Mouse (Mus musculus): ENCODE measurements around the gene Arhgap15. TPM values are rescaled to one million over a fixed set of nuclear protein-coding genes. Genes with fewer than 3 reads are reported as not detected.

Arhgap15 gene
- polyA plus RNA-seq, 3 experiments from 2014 or later = 195 to 420 (median 351) TPM

DNA sequence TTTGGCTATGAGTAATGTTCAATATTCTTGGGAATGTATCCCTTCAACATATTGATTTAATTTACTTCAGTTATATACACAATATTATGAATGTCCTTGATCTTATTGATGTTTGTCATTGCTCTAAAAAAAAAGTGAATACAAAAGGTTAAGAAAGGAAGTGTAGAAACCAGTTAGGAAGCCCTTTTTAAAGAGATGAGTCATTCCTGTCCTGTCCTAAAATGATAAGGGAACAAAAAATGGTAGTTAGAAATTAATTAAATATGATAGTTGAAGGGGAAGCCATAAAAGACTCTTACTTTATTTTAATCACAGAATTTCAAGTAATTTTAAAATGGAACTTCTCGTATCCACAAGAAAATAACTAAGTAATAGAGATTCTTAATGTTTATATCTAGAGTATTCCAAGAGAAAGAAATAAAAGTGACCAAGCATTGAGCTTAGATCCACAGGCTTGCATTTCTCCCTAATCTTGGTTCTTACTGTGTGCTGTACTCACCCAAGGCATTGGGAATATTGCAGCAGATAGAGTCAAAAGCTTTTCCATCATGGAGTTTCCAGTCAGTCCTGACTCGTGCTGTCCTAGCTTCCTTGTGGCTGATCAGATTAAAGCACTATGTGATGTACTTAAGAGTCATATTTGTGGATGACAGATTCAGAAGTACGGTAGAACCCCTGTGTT, 291.0 kb downstream of the Arhgap15 start:
- no peak for ATAC-seq

DNA sequence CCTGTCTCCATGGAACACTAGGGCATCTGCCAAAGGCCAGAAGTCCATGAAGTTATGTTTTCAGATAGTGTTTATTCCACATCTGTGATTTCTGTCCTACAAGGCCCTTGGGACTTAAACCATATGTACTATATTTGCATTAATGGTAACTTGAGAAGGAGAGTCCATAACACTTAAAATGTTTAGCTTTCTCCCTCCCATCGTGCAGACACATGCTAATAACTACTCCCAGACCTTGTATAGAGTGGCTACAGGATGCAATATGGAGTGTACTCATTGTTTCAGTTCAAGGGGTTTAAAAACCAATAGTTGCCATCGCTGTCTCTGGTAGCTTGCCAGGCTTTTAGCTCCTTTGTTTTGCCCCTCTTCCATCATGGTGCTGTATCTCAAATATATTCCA, 295.5 kb downstream of the Arhgap15 start:
- no peak for ATAC-seq

DNA sequence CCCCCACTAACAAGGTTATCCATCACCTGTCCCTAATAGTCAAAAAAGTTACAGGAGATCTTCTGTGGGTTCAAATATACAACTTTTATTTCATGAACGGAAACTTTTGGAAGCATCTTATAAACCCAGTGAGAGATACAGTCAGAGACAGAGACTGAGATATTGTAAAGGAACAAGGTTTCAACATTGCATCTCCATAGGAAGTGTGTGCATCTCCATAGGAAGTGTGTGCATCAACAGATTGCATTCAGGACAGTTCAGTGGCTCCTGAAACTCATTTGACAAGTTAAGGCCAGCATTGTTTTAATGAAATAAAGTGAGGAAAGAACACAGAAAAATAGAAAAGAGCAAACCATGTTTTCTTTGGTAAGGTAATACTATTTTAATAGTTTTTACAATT, 296.0 kb downstream of the Arhgap15 start:
- ATAC-seq = no peak

DNA sequence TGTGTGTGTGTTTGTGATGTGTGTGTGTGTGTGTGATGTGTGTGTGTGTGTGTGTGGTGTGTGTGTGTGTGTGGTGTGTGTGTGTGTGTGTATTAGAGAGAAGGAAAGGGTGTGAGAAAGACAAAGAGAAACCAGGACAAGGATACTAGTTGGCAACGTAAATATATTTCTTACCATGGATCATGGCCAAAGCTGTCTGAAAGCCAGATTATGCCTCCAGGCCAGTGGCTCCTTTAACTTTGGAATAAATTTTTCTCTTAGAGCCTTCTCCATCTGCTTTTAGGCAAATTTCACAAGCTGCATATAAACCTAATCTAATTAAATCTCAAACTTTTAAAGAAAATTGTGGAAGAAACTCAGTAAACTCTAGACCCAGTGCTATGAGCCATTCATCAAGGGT, 296.6 kb downstream of the Arhgap15 start:
- ATAC-seq = no peak

DNA sequence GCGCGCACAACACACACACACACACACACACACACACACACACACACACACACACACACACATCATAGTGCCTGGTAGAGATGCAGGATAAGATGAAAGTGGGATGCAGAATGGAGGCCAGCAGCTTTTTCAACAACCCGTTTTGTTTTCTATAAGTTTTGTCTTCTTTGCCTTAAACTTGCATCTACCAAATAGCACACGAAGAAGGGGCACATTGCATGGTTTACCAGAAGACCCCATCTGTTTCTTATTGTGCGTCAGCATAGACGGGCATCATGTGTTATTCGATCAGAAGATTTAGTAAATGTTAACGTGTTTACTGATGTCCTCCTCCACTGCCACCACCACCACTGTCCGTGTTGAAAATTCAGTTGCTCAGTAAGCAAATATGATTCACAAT, 311.7 kb downstream of the Arhgap15 start:
- no peak for ATAC-seq

DNA sequence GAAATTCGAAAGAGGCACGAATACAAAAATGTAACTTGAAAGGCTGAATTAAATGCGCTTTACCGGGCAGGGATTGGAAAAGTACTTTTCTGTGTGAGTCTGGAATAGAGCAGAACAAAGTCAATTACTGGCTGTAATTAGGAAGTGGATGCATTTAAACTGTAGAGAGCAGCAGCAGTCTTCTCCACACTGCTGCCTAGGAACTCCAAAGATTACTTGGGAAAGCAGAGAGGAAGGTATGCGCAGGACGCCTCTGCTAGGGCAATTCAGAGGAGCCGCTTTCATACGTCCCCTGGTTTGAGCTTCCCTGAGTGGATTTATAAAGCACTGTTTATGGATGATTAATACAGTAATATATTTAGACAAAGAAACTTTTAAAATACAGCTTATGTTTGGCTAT, 312.1 kb downstream of the Arhgap15 start:
- no peak for ATAC-seq

DNA sequence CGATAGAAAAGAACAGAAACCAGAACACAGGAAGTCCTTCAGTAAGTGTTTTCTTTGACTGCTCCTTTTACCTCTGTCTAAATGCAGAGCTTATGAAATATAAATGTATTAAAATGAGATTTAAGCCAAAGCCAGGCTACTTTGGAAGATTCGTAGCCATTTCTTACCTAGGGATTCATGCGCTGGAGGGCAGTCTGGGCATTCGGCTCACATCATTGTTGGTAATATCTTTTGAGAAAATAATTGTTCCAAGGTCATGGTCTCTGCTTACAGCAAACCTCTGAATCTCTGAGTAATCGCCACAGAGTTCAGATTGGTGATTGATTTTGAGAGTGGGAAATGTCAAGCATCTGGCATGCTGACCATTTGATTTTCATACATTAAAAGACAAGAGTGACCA, 316.4 kb downstream of the Arhgap15 start:
- no peak for ATAC-seq

DNA sequence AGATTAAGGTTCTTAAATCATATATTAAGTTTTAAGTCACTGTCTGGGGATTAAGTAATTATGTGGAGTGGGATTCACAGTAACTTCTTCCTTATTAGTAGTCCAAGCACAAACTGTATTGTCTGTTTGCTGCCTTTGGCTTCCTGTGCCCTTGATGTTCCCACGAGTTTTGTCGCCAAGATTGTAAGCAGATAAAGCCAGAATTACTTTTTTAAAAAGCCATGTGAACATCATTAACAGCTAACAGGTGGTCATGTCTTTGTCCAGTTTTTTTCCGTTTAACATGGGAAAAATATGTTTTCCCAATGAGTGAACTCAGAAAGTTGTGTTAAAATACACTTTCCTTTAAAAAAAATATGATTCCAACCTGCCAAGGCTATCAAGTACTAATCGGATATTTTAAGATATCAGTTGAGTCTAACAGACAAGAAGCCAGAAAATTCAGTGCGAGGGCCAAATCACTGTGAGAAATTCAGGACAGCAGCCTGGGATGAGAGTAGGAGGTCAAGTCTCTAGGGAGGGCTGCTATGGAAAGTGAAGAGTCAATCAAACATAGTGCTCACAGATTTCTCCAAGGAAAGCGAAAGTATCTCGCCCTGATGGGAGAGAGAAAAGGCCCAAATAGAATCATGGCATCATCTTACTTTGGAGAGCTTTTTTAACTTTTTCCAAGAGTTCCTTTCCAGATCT, 319.7 kb downstream of the Arhgap15 start:
- ATAC-seq = no peak

DNA sequence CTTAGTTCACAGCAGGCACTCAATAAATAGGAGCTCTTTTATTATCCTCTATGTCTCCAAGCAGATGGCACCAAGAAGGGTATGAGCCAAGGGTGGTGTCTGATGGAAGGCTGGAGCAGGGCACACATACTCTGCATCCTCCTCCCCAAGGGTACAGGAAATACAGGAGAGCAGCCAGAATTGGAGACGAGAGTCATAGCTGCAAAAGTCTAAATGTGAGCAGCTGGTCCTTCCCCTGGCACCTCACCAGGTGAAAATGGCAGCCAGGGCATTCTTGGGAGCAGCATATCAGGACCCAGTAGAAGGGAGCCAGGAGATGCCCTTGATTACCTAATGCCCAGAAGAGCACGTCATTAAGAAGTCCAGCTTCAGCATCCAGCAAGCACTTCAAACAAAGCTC, 320.3 kb downstream of the Arhgap15 start:
- ATAC-seq = no peak

DNA sequence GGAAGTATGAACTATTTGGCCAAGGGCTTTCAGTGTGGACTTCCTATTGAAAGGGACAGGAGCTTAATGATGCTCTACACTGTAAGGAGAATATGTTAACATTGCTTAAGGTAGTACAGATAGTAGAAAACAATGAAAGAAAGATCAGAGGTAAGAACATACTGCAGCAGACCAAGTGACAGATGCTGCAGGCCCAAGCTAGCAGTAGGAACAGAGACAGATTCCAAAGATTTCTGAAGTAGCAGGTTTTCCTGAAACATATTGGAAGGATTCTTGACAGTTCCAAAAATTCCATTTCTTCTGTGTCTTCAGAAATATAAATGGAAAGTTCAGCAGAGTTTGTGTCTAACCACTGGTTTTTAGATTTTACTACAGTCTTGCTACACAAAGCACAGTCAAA, 327.9 kb downstream of the Arhgap15 start:
- ATAC-seq = no peak

DNA sequence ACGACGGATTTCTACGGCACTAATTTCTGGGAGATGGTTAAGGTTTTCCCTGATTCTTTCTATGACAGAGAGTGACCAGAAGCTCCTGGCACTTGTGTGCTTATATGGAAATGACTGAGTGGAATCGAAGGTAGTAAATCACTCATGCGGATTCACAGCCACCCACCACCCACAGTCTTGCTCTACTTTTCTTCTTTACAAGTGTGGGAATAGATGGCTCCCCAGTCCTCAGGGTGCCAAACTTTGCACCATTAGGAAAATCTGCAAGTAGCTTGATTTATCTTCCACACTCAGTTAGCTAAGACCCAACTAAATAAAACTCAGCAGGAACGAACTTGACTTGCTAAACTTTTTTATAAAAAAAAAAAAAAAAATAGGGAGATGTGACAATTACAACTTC, 331.9 kb downstream of the Arhgap15 start:
- no peak for ATAC-seq

DNA sequence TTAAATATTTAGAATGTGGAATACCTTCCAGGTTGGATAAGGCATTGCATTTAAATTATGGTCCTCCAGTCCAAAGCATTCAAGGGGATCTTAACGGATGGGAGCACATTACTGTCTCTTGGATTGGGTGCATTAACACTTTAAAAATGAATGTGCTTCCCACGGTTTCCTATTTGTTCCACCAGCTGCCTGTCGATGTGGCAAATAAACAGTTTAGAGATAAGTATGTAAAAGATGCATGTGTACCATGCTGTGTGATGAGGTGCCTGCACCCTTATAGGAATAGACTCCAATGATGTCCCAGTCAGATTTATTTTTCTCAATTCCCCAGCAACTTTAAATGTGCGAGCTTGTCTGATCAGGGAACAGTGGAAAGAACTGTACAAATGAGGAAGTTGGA, 332.6 kb downstream of the Arhgap15 start:
- ATAC-seq = no peak

DNA sequence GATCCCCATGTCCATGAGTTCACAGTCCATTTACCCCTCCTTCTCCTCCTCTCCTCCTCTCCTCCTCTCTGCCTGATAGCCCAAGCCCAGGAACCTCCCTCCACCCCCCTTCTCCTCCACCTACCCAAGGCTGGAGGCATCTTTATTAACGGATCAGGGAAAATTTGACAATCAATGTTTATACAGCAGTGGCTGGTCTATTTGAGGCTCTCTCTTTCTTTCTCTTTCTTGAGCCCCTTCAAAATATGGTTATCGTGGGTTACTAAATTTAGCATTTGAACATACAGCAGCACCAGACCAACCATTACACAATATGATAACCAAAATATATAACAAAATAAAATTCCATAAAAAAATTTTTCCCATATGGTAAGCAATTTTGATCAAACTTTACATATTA, 335.8 kb downstream of the Arhgap15 start:
- no peak for ATAC-seq

DNA sequence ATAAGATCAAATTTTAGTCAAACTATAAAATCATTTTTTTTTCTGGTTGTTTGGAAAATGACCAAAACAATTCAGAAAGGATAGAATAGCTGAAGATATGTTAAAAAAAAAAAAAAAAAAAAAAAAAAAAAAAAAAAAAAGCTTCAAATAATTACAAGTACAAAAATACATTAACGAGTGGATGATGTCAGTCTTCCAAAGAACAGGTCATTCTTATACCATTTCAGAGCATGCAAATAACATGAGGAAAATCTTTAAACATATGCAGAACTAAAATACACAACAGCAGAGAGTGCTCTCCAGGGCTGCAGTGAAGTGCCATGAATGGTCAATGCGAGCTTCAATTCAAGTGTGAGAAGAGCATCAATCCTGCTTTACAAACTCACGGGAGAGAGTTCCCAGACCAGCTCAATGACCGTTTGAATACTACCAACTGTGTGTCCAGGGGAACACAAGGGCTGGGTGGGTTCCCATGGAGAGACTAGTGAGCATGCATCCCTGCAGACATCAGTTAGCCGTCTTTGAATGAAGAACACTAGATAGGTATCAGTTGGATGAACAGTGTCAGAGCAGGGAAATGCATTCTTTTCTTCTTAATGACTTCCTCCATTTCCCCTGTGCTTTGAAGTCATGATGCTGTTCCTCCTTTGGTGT, 337.9 kb downstream of the Arhgap15 start:
- ATAC-seq = no peak

DNA sequence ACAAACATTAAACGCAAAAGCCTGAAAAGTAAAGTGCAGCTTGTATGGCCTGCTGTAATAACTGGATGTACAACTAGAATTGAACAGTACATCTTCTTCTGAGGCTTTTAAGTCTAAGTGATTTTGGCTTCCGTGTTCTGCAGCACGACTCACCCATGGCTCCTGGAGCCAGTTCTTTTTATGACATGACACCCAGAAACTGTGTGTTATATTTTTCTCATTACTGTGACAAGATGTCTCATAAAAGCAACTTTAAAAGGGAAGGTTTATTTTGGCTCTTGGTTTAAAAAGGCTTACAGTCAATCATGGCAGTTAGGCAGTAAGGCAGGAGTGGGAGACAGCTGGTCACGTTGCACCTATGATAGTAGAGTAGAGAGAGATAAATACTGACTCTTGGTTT, 349.9 kb downstream of the Arhgap15 start:
- ATAC-seq = no peak

DNA sequence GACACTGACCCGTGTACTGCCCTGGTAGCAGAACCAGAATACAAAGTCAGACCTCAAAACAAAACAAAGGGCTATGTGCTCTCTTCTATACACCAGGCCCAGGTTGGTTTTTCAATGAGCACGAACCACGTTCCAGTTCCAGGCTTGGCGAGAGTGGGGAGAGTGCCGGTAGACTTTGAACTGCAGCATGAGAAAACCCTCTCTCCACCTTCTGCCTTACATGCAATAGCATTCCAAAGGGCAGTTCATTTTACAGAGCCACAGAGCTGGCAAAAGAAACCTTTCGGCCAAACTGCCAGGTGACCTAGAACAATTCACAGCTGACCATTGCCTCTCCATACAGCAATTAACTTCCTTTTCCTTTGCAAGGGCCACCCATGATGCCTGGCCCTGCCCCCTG, 353.7 kb downstream of the Arhgap15 start:
- no peak for ATAC-seq

DNA sequence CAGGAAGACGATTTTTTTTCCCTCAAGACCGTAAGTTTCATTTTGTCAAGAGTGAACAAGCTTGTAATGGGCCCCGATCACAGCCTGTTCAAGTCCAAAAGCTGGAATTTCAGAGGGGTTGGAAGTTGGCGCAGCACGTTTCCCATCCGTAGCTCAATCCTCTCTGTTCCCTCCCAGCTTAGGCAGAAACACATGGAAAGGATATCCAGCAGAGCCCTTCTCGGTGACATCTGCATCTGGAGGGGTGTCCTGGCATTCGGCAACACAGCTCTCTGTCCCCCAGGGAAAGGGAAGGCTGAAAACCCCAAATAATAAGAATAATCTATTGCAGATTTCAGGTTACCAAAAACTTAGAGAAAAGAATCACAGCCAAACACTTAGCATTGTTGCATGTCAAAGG, 354.7 kb downstream of the Arhgap15 start:
- ATAC-seq = no peak

DNA sequence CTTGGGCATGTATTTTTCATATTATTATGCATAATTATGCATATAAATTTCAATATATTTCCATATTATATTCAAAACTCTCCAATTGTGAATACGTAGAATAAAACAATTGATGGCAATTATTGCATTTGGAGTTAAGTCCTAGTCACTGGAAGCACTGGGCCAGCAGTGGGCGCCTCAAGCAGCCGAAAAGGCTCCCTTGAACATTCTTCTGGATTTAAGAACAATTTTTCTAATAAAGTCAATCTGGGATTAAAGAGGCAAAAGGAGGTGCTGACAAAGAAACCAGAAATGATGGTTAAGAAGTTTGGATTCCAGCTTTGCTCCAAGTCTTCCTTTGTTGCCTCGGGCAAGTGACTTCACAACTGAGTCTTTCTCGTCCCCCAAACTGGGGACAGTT, 355.1 kb downstream of the Arhgap15 start:
- no peak for ATAC-seq

DNA sequence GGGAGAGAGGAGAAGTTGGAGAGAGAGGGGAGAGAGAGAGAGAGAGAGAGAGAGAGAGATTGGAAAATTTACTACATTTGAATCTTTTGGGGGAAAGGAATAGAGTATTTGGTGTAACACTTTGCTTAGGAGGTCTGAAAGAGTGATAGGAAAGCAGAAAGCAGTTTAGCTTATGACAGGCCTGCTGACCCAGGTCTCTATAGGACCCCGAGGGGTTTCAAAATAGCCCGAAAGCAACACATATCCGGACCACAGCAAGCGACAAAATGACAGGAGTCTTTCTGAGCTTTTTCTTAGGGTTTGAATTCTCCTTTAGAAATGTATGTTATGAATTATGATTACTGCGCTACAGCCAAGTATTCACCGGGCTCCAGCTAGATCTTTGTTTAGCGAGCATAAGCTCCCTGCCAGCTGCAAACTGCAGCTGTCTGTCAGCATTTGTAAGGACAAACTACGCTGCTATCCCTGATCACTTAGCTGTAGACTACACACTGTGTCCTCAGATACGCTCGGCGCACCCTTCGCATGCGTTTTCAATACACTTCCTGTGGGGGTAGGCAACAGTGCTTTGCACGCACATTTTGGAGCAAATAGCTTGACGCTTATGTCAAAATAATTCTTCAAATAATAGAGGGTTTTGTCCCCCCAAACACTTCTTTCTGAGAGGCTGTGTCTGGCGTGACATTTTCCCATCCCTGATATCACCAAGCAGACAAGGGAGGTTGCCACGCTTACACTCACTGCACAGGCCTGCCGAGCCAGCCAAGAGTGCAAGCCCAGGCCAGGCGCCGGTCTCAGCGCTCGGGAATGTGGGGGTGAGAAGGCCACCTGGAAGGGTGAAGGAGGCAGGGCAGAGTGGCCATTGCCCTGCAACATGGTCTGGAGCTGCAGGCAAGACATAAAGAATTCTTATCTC, 355.9 kb downstream of the Arhgap15 start:
- no peak for ATAC-seq

DNA sequence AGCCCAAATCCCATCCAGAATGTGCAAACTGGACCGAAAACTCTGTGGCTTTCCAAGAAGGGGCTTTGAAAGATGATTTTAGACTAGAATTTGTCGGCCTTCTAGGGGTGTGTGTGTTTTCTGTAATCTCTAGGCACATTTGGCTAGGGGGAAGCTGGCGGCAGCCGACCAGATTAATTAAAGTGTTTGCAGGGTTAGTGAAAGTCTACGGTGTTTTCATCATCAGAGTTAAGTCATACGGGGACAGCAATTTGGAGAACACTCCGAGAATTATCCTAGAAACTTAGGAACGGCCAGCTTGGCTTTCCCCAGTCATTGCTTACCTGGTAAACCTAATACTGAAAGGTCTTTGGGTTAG, 356.6 kb downstream of the Arhgap15 start:
- ATAC-seq = no peak

DNA sequence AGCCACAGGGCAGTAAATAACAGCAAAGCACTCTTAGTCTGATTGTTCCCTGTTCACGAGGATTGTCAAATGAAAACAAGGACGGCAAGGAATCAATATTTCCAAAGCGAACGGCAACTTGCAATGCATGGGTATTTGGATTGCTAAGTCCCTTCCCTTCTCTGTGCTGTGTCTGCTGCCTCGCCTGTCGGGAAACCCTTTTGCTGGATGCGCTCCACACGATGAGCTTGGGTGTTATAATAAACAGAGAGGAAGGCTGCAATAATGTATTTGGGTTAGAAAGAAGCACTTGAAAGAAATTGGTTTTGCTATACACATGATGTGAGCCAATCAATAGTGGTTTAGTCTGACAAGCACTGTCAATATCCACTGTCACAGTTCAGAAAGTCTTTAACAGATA, 357.7 kb downstream of the Arhgap15 start:
- ATAC-seq = no peak

DNA sequence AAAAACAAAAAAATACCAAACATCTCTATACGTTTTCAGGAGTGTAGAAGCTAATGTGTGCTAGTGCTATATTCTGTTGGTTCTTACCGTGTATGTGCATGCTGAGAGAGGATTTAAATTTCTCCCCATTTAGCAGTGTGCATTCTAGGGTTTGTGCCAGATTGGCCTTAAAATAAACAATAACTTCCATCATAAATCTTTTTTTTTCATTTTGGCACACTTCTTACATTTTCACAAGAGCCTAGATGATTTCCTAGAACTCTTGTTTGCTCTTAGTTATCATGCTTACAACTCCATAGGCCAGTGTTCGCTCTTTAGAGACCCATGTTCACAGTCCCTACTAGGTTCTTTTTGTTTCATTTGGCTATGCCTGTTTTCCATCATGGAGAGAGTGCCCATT, 362.7 kb downstream of the Arhgap15 start:
- ATAC-seq = no peak
